Mouse (Mus musculus): ENCODE results near the gene Ly6g6f.

DNA sequence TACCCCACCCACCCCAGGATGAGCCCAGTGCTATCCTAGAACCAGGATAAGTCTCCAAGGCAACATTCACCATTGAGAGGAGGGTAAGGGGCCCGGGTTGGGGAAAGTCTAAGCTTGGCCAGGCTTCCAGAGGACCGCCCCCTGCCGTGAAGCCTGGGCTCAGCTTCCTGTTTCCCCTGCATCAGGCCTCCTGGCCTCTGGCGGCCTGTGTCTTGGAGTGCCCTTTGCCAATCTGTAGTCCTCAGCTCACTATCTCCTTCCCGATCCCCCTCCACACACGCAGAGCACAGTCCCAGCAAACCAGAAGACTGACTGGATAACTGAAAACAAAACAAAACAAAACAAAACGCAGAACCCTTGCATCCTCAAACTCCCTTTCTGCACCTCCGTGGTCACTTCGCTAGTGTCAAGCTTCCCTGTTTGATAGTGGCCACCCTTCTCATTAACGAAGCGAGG, 35.8 kb downstream of the Ly6g6f start, which contains the start of gene Clic1:
- TF ChIP-seq CTCF (IDR thresholded peaks at IDR 0.05; ENCODE audit: low read depth, low read length) (0 out of 2 replicates have a peak, but pooled peaks have one; percentile 16), POLR2A (IDR thresholded peaks at IDR 0.05; ENCODE audit: extremely low read depth, insufficient read depth, low read length) (no peak)

Measured in liver, adult 2 months (tissue).